Mouse (Mus musculus): ENCODE data around the gene Zfp740.

The Zfp740 gene

GRCm38 (mm10) chr15:102230408-102231321, 27.6 kb downstream of the Zfp740 start:
- DNase-seq (ENCODE audit: low read depth, low spot score): no peak

GRCm38 (mm10) chr15:102231748-102232147, 28.7 kb downstream of the Zfp740 start, which contains the start of gene Itgb7:
Gene Itgb7, minus strand, starts transcription at chr15:102231944.
- no peak for DNase-seq (ENCODE audit: low read depth, low spot score)

GRCm38 (mm10) chr15:102232764-102233163, 29.7 kb downstream of the Zfp740 start:
- DNase-seq (ENCODE audit: low read depth, low spot score): no peak

- DNase-seq (ENCODE audit: low read depth, low spot score): no peak
These were observed 30.8 kb downstream of the Zfp740 start for GRCm38 (mm10) chr15:102233896-102234295.

GRCm38 (mm10) chr15:102235371-102236027, 32.5 kb downstream of the Zfp740 start:
- DNase-seq (ENCODE audit: low read depth, low spot score): no peak

GRCm38 (mm10) chr15:102238543-102239259, 35.7 kb downstream of the Zfp740 start:
- no peak for DNase-seq (ENCODE audit: low read depth, low spot score)

- no peak for DNase-seq (ENCODE audit: low read depth, low spot score)
These were observed 36.2 kb downstream of the Zfp740 start for GRCm38 (mm10) chr15:102239260-102239590.

GRCm38 (mm10) chr15:102239851-102240250, 36.8 kb downstream of the Zfp740 start:
- no peak for DNase-seq (ENCODE audit: low read depth, low spot score)

- DNase-seq (ENCODE audit: low read depth, low spot score): no peak
These were observed 37.6 kb downstream of the Zfp740 start for GRCm38 (mm10) chr15:102240607-102241006.

GRCm38 (mm10) chr15:102242404-102243228, 39.6 kb downstream of the Zfp740 start:
- no peak for DNase-seq (ENCODE audit: low read depth, low spot score)

- no peak for DNase-seq (ENCODE audit: low read depth, low spot score)
These were observed 40.5 kb downstream of the Zfp740 start for GRCm38 (mm10) chr15:102243229-102244190.

- no peak for DNase-seq (ENCODE audit: low read depth, low spot score)
These were observed 41.5 kb downstream of the Zfp740 start for GRCm38 (mm10) chr15:102244306-102245191.

GRCm38 (mm10) chr15:102245461-102245881, 42.4 kb downstream of the Zfp740 start:
- DNase-seq (ENCODE audit: low read depth, low spot score): no peak

GRCm38 (mm10) chr15:102245891-102246741, 43.1 kb downstream of the Zfp740 start:
- DNase-seq (ENCODE audit: low read depth, low spot score): peak; percentile 76

- DNase-seq (ENCODE audit: low read depth, low spot score): peak; percentile 83
These were observed 43.8 kb downstream of the Zfp740 start for GRCm38 (mm10) chr15:102246866-102247251.

GRCm38 (mm10) chr15:102247252-102248130, 44.4 kb downstream of the Zfp740 start:
- DNase-seq (ENCODE audit: low read depth, low spot score): no peak

GRCm38 (mm10) chr15:102248131-102248811, 45.2 kb downstream of the Zfp740 start:
- DNase-seq (ENCODE audit: low read depth, low spot score): no peak
